Mouse (Mus musculus): ENCODE measurements at regions not wholly inside any gene's neighbourhood (a gene's known extent, or its start where the extent isn't known, plus 50 kb on each side); places are given as distances from the start of the nearest gene placed in this dataset.

GRCm38 (mm10) chr8:35904711-35905450 lies 139.3 kb downstream of the Gm19410 start:
- ATAC-seq (ENCODE audit: low FRiP score, low TSS enrichment) = no peak
- Histone ChIP-seq H3K27ac (replicated peaks; ENCODE audit: low read depth, low read length) (no peak overlapping the region), H3K36me3 (ENCODE audit: control insufficient read depth, insufficient read depth, low read length) (no peaks in the 10 kb centered on the region), H3K4me1 (ENCODE audit: control insufficient read depth, insufficient read depth, low read length) (no peaks in the 10 kb centered on the region), H3K9ac (replicated peaks; ENCODE audit: low read length) (no peak overlapping the region), H3K4me2 (ENCODE audit: low read length) (no peak overlapping the region), H3K27me3 (ENCODE audit: control insufficient read depth, insufficient read depth, low read length) (no peaks in the 10 kb centered on the region), H3K9me3 (ENCODE audit: control insufficient read depth, low read length) (no peaks in the 10 kb centered on the region), H3K4me3 (replicated peaks; ENCODE audit: low read depth, low read length) (no peak overlapping the region)
- DNase-seq = no peak
- 65% methylated on average over 7 of the region's 7 CpGs for WGBS

- DNase-seq (no peak), ATAC-seq (ENCODE audit: low FRiP score, low TSS enrichment) (no peak)
- Histone ChIP-seq H3K4me1 (ENCODE audit: control insufficient read depth, insufficient read depth, low read length) (no peaks in the 10 kb centered on the region), H3K4me2 (ENCODE audit: low read length) (no peak overlapping the region), H3K27ac (replicated peaks; ENCODE audit: low read depth, low read length) (no peak overlapping the region), H3K36me3 (ENCODE audit: control insufficient read depth, insufficient read depth, low read length) (no peaks in the 10 kb centered on the region), H3K9ac (replicated peaks; ENCODE audit: low read length) (no peak overlapping the region), H3K27me3 (ENCODE audit: control insufficient read depth, insufficient read depth, low read length) (no peaks in the 10 kb centered on the region), H3K4me3 (replicated peaks; ENCODE audit: low read depth, low read length) (no peak overlapping the region), H3K9me3 (ENCODE audit: control insufficient read depth, low read length) (no peaks in the 10 kb centered on the region)
- 74% methylated on average over 2 of the region's 2 CpGs for WGBS
Observed at GRCm38 (mm10) chr8:35907998-35908397, 142.4 kb downstream of the Gm19410 start.

- no peaks in the 10 kb centered on the region for H3K4me1 ChIP-seq (ENCODE audit: control insufficient read depth, insufficient read depth, low read length)
- no peaks in the 10 kb centered on the region for H3K36me3 ChIP-seq (ENCODE audit: control insufficient read depth, insufficient read depth, low read length)
- no peaks in the 10 kb centered on the region for H3K27me3 ChIP-seq (ENCODE audit: control insufficient read depth, insufficient read depth, low read length)
- no peak for DNase-seq
- WGBS = 60% methylated on average over 9 of the region's 9 CpGs
- no peak overlapping the region for H3K27ac ChIP-seq (replicated peaks; ENCODE audit: low read depth, low read length)
- H3K4me2 ChIP-seq (ENCODE audit: low read length) = no peak overlapping the region
- no peak overlapping the region for H3K9ac ChIP-seq (replicated peaks; ENCODE audit: low read length)
- no peak for ATAC-seq (ENCODE audit: low FRiP score, low TSS enrichment)
- H3K9me3 ChIP-seq (ENCODE audit: control insufficient read depth, low read length) = no peaks in the 10 kb centered on the region
- no peak overlapping the region for H3K4me3 ChIP-seq (replicated peaks; ENCODE audit: low read depth, low read length)
Observed at GRCm38 (mm10) chr8:35912264-35912663, 146.7 kb downstream of the Gm19410 start.

GRCm38 (mm10) chr8:35915878-35916518 lies 150.4 kb downstream of the Gm19410 start:
- no peak overlapping the region for H3K4me3 ChIP-seq (replicated peaks; ENCODE audit: low read depth, low read length)
- H3K9me3 ChIP-seq (ENCODE audit: control insufficient read depth, low read length) = no peaks in the 10 kb centered on the region
- 90% methylated on average over 10 of the region's 10 CpGs for WGBS
- no peak overlapping the region for H3K4me2 ChIP-seq (ENCODE audit: low read length)
- no peaks in the 10 kb centered on the region for H3K36me3 ChIP-seq (ENCODE audit: control insufficient read depth, insufficient read depth, low read length)
- H3K4me1 ChIP-seq (ENCODE audit: control insufficient read depth, insufficient read depth, low read length) = no peaks in the 10 kb centered on the region
- ATAC-seq (ENCODE audit: low FRiP score, low TSS enrichment) = no peak
- no peaks in the 10 kb centered on the region for H3K27me3 ChIP-seq (ENCODE audit: control insufficient read depth, insufficient read depth, low read length)
- no peak overlapping the region for H3K27ac ChIP-seq (replicated peaks; ENCODE audit: low read depth, low read length)
- no peak overlapping the region for H3K9ac ChIP-seq (replicated peaks; ENCODE audit: low read length)
- DNase-seq = no peak

- no peak overlapping the region for H3K4me2 ChIP-seq (ENCODE audit: low read length)
- no peak for DNase-seq
- no peaks in the 10 kb centered on the region for H3K9me3 ChIP-seq (ENCODE audit: control insufficient read depth, low read length)
- H3K27ac ChIP-seq (replicated peaks; ENCODE audit: low read depth, low read length) = no peak overlapping the region
- 68% methylated on average over 3 of the region's 3 CpGs for WGBS
- H3K4me1 ChIP-seq (ENCODE audit: control insufficient read depth, insufficient read depth, low read length) = no peaks in the 10 kb centered on the region
- no peak overlapping the region for H3K9ac ChIP-seq (replicated peaks; ENCODE audit: low read length)
- ATAC-seq (ENCODE audit: low FRiP score, low TSS enrichment) = no peak
- no peaks in the 10 kb centered on the region for H3K36me3 ChIP-seq (ENCODE audit: control insufficient read depth, insufficient read depth, low read length)
- no peaks in the 10 kb centered on the region for H3K27me3 ChIP-seq (ENCODE audit: control insufficient read depth, insufficient read depth, low read length)
- H3K4me3 ChIP-seq (replicated peaks; ENCODE audit: low read depth, low read length) = no peak overlapping the region
Observed at GRCm38 (mm10) chr8:35917573-35917972, 152.0 kb downstream of the Gm19410 start.

- DNase-seq (no peak), ATAC-seq (ENCODE audit: low FRiP score, low TSS enrichment) (no peak)
- 86% methylated on average over 6 of the region's 6 CpGs for WGBS
Observed at GRCm38 (mm10) chr8:35919451-35919850, 153.9 kb downstream of the Gm19410 start.

GRCm38 (mm10) chr8:35919859-35920675 lies 154.5 kb downstream of the Gm19410 start:
- Histone ChIP-seq H3K9ac (replicated peaks; ENCODE audit: low read length) (no peak overlapping the region), H3K36me3 (ENCODE audit: control insufficient read depth, insufficient read depth, low read length) (no peaks in the 10 kb centered on the region), H3K4me1 (ENCODE audit: control insufficient read depth, insufficient read depth, low read length) (no peaks in the 10 kb centered on the region), H3K4me3 (replicated peaks; ENCODE audit: low read depth, low read length) (no peak overlapping the region), H3K27ac (replicated peaks; ENCODE audit: low read depth, low read length) (no peak overlapping the region; the same call in 1 of the 2 replicates), H3K27me3 (ENCODE audit: control insufficient read depth, insufficient read depth, low read length) (no peaks in the 10 kb centered on the region), H3K4me2 (ENCODE audit: low read length) (no peak overlapping the region), H3K9me3 (ENCODE audit: control insufficient read depth, low read length) (no peaks in the 10 kb centered on the region)
- WGBS = 26% methylated on average over 8 of the region's 8 CpGs
- DNase-seq (no peak), ATAC-seq (ENCODE audit: low FRiP score, low TSS enrichment) (no peak)

More at GRCm38 (mm10) chr8:35919451-35919850, 153.9 kb downstream of the Gm19410 start:
- Histone ChIP-seq H3K9me3 (ENCODE audit: control insufficient read depth, low read length) (no peaks in the 10 kb centered on the region), H3K9ac (replicated peaks; ENCODE audit: low read length) (no peak overlapping the region), H3K4me2 (ENCODE audit: low read length) (no peak overlapping the region), H3K27me3 (ENCODE audit: control insufficient read depth, insufficient read depth, low read length) (no peaks in the 10 kb centered on the region), H3K27ac (replicated peaks; ENCODE audit: low read depth, low read length) (no peak overlapping the region), H3K36me3 (ENCODE audit: control insufficient read depth, insufficient read depth, low read length) (no peaks in the 10 kb centered on the region), H3K4me3 (replicated peaks; ENCODE audit: low read depth, low read length) (no peak overlapping the region), H3K4me1 (ENCODE audit: control insufficient read depth, insufficient read depth, low read length) (no peaks in the 10 kb centered on the region)

GRCm38 (mm10) chr8:35924026-35924425 lies 158.4 kb downstream of the Gm19410 start:
- Histone ChIP-seq H3K9me3 (ENCODE audit: control insufficient read depth, low read length) (no peaks in the 10 kb centered on the region), H3K27ac (replicated peaks; ENCODE audit: low read depth, low read length) (no peak overlapping the region), H3K4me1 (ENCODE audit: control insufficient read depth, insufficient read depth, low read length) (0 out of 2 replicates have a peak, but pooled peaks cover 3% of the 10 kb centered on the region), H3K4me3 (replicated peaks; ENCODE audit: low read depth, low read length) (no peak overlapping the region), H3K36me3 (ENCODE audit: control insufficient read depth, insufficient read depth, low read length) (no peaks in the 10 kb centered on the region), H3K9ac (replicated peaks; ENCODE audit: low read length) (no peak overlapping the region), H3K27me3 (ENCODE audit: control insufficient read depth, insufficient read depth, low read length) (no peaks in the 10 kb centered on the region), H3K4me2 (ENCODE audit: low read length) (no peak overlapping the region)
- ATAC-seq (ENCODE audit: low FRiP score, low TSS enrichment) (no peak), DNase-seq (no peak)
- 84% methylated on average over 1 of the region's 1 CpGs for WGBS

Data from midbrain, embryonic 14.5 days (tissue).